Mouse (Mus musculus): ENCODE measurements at regions not wholly inside any gene's neighbourhood (a gene's known extent, or its start where the extent isn't known, plus 50 kb on each side); places are given as distances from the start of the nearest gene placed in this dataset.

DNA sequence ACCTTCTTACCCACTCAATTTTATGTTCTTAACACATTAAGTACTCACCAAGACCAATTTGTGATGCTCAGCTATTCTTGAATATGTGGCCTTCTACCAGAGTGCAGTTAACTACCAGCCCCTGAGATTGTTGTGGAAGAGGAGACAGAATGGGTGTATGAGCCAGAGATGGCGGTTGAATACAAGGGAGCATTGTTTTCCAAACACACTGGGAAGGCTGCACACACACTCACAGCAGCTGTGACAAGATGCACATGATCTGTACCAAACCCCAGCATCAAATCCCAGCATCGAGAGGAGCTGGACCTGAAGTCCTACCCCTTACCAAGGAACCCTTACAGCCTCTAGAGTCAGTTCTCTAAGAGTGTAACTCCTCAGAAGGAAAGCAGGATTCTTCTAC lies 91.4 kb upstream of the Wscd1 start:
- DNase-seq (ENCODE audit: low spot score in 2 of 2) = peak in 1 of 2 experiments; percentile 26

DNA sequence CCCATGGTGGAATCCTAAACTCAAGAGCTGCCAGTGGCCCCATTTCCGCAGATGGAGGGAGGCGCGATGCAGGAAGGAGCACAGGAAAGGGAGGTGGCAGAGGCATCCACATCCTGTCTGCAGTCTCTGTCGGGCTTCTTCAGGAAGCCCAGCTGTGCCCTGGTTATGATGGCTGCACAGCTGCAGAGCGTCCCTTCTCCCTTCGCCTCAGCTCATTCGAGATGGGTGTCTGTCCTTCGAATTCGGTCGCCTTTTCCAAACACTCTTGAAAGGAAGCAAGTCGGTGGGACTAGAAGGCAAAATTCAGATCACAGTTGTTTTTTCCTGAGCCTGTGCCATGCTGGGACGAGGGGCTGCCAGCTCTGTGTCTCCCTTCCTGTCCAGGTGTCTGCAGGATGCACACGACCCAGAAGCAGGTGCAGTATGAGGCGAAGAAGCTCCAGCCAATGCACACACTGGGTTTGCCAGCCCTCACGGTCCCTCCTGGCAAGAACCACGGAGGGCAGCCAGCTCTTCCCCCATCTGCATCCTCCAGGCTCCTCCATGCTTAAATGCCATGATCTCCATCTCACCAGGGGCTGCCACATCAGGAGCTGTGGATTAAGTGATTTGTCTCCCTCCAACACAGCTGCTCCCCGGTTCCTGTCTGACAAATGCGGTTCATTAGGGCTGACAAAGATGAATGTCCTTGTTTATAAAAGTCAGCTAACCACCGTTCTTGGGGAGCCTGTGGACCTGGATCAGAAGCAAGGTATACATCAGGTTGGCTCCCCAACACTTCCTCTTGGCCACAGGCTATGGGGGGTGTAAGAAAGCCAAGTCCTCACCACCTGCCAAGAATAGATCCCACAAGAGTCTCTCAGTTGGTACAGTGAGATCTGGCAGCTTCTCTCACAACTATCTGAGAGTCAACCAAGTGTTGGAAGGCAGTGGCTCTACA lies 79.3 kb upstream of the Wscd1 start:
- DNase-seq (ENCODE audit: low spot score in 2 of 2) = no peak

DNA sequence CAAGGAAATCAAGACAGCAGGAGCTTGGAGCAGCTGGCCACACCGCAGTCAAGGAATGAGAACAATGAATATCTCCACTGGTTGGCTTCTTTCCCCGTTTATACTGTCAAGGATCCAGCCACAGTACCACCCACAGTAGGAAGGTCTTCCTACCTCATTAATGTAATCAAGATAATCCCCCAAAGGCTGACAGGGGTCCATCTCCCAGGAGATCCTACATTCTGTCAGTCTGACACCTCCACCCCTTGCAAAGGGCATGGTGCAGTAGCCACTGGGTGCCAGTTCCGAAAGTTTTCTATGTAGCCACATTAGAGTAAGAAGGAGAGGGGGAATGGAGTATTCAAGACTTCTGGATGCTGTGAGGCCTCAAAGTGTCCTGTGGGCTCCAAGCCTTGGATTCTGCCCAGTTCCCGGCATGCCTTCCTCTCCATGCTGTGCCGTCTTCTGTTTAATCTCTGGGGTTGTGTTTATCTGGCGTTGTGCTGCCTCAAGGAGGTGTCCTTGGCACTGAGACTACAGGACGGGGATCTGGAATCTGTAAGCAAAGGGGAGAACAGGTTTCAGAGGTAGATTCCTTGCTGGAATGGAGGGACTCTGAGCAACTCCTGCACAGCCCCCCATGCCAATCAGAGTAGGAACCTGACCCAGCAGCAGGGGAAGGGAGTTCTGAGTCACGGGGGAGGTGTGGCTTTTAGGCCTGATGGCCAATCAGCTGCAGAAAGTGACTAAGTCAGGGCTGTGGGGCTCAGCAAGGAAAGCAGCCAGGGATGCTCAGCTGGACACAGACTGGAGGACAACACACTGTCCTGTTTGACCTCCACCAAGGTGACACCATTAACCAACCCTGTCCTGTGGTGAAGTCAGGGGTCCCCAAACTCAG lies 77.3 kb upstream of the Wscd1 start:
- DNase-seq (ENCODE audit: low spot score in 2 of 2) = no peak

DNA sequence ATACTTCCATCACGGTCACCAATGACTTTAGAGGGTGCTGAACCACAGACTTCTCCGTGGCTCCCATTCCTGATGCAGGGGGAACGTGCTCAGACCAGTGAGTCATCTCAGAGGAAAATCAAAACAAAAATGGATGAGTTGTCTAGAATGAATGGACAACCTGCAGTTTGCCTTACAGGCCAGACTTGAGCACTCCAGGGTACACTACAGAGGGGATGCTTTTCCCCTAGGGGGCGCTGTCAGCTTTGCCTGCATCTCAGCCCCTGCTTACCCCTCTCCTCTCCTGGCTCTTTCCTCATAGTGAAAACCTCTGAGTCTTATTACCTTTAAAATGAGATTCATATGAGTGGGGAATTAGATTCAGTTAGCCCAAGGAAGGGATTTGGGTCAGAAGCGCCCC lies 75.4 kb upstream of the Wscd1 start:
- peak; percentile 50 to 85 for DNase-seq (ENCODE audit: low spot score in 2 of 2)

DNA sequence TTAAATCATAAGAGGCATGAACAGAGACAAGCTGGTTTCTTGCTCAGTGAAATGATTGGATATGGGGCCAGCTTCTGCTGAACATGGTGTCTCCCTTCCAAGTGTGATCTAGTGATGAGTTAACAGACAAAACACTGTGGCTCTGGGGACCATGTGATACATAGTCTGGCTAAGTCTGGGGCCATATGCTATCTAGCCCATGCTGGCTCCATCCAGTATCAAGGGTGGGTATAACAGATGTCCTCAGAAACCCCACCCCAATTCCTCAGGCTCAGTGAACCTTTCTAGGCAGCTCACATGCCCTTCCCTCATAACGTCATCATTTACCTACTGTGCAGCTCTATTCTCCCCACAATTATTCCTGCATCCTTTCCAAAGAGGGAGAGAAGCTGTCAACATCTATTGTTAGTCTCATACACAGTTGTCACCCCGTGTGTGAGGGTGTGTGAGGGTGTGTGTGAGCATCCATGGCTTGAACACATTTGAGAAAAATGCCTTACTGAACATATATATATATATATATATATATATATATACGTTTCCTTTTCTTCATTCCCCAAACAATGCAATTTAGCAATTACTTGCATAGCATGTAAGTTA lies 73.9 kb upstream of the Wscd1 start:
- no peak for DNase-seq (ENCODE audit: low spot score in 2 of 2)

DNA sequence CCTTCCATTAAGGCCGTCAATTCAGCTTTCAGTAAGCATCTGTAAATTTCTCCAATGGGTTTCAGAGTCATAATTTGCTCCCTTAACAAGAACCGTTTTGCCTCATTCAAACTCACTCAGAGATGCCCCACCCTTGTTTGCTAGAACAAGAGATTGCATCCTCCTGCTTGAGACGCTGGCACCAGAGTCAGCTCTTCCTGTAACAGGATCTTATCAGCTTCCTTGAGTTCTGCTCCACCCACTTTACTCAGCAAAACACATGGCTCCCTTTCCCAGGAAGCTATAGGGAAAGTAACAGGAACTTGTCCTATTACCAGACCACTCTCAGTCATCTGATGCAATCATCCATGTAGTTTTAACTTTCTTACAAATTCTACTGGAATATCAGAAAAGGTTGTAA lies 52.7 kb upstream of the Wscd1 start:
- DNase-seq (ENCODE audit: low spot score in 2 of 2) = no peak

DNA sequence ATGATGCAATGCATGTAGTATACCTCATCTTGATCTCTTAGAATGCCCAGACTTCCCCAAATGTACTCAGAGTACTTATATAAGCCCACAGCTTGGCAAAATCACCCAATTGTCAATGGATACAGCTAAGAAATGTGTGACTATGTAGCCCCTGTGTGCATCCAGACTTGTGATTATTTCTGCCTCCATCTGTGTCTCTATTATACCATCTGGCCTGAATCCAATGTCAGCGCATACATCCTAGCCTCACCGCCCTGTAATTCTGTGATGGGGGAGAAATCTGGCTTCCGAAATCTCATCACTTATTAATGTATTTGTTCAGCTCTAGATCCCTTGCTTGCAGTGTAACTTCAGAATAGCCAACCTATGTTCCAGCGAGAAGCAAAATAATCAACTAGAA lies 50.9 kb upstream of the Wscd1 start:
- no peak for DNase-seq (ENCODE audit: low spot score in 2 of 2)

All from layer of hippocampus, adult 8-10 months (tissue).